Mouse (Mus musculus): ENCODE measurements around the gene Cpeb3. TPM values are rescaled to one million over a fixed set of nuclear protein-coding genes. Genes with fewer than 3 reads are reported as not detected.
A peak's percentile ranks its signal among the peaks of the same experiment; 100 is the strongest.

Gene Cpeb3
- total RNA-seq, 2 experiments from 2014 or later: 87.0 to 96.0 TPM

GRCm38 (mm10) chr19:37040906-37041305, 167.5 kb downstream of the Cpeb3 start:
- Histone ChIP-seq H3K4me3 (no peak overlapping the region), H3K27ac (no peak overlapping the region)
- DNase-seq (ENCODE audit: extremely low spot score in 1 of 2, low spot score in 2 of 2): no peak
- no peak for TF ChIP-seq CTCF (IDR thresholded peaks at IDR 0.05)
- intact Hi-C loops (cut with DNase I): no loop called here

GRCm38 (mm10) chr19:37032364-37032763, 176.0 kb downstream of the Cpeb3 start:
- intact Hi-C loops (cut with DNase I): no loop called here
- H3K4me3 ChIP-seq: no peak overlapping the region
- TF ChIP-seq CTCF (IDR thresholded peaks at IDR 0.05): no peak
- peak overlapping the region; percentile 69 for H3K27ac ChIP-seq
- no peak for DNase-seq (ENCODE audit: extremely low spot score in 1 of 2, low spot score in 2 of 2)

GRCm38 (mm10) chr19:37031446-37031845, 177.0 kb downstream of the Cpeb3 start:
- Histone ChIP-seq H3K4me3 (no peak overlapping the region), H3K27ac (no peak overlapping the region)
- TF ChIP-seq CTCF (IDR thresholded peaks at IDR 0.05): no peak
- intact Hi-C loops (cut with DNase I): no loop called here
- no peak for DNase-seq (ENCODE audit: extremely low spot score in 1 of 2, low spot score in 2 of 2)

- peak overlapping the region; percentile 6; the same call in 1 of the 2 replicates for H3K27ac ChIP-seq
- TF ChIP-seq CTCF (IDR thresholded peaks at IDR 0.05): no peak
- no peak for DNase-seq (ENCODE audit: extremely low spot score in 1 of 2, low spot score in 2 of 2)
- no peak overlapping the region for H3K4me3 ChIP-seq
- intact Hi-C loops (cut with DNase I): no loop called here
These were observed 178.6 kb downstream of the Cpeb3 start for GRCm38 (mm10) chr19:37029771-37030170.

GRCm38 (mm10) chr19:37026408-37026807, 182.0 kb downstream of the Cpeb3 start:
- H3K27ac ChIP-seq: no peak overlapping the region
- no peak for TF ChIP-seq CTCF (IDR thresholded peaks at IDR 0.05)
- H3K4me3 ChIP-seq: no peak overlapping the region
- DNase-seq (ENCODE audit: extremely low spot score in 1 of 2, low spot score in 2 of 2): no peak
- intact Hi-C loops (cut with DNase I): no loop called here

GRCm38 (mm10) chr19:37025839-37026319, 182.5 kb downstream of the Cpeb3 start:
- peak in 1 of 2 experiments; percentile 45 for DNase-seq (ENCODE audit: extremely low spot score in 1 of 2, low spot score in 2 of 2)
- no peak; the same call in 1 of the 2 replicates for TF ChIP-seq CTCF (IDR thresholded peaks at IDR 0.05)
- peak overlapping the region; percentile 50; the same call in 1 of the 2 replicates for H3K27ac ChIP-seq
- H3K4me3 ChIP-seq: no peak overlapping the region
- intact Hi-C loops (cut with DNase I): no loop called here

- Histone ChIP-seq H3K27ac (no peak overlapping the region), H3K4me3 (no peak overlapping the region)
- DNase-seq (ENCODE audit: extremely low spot score in 1 of 2, low spot score in 2 of 2): no peak
- intact Hi-C loops (cut with DNase I): no loop called here
- TF ChIP-seq CTCF (IDR thresholded peaks at IDR 0.05): no peak
These were observed 186.3 kb downstream of the Cpeb3 start for GRCm38 (mm10) chr19:37022146-37022545.

- no peak overlapping the region for H3K27ac ChIP-seq
- no peak for TF ChIP-seq CTCF (IDR thresholded peaks at IDR 0.05)
- DNase-seq (ENCODE audit: extremely low spot score in 1 of 2, low spot score in 2 of 2): no peak
- intact Hi-C loops (cut with DNase I): no loop called here
- no peak overlapping the region for H3K4me3 ChIP-seq
These were observed 187.4 kb downstream of the Cpeb3 start for GRCm38 (mm10) chr19:37020951-37021350.

GRCm38 (mm10) chr19:37020531-37020930, 187.9 kb downstream of the Cpeb3 start:
- TF ChIP-seq CTCF (IDR thresholded peaks at IDR 0.05): no peak
- DNase-seq (ENCODE audit: extremely low spot score in 1 of 2, low spot score in 2 of 2): no peak
- intact Hi-C loops (cut with DNase I): no loop called here
- no peak overlapping the region for H3K27ac ChIP-seq
- H3K4me3 ChIP-seq: no peak overlapping the region

- Histone ChIP-seq H3K4me3 (no peak overlapping the region; the same call in 1 of the 2 replicates), H3K27ac (no peak overlapping the region)
- TF ChIP-seq CTCF (IDR thresholded peaks at IDR 0.05): no peak
- intact Hi-C loops (cut with DNase I): no loop called here
- DNase-seq (ENCODE audit: extremely low spot score in 1 of 2, low spot score in 2 of 2): no peak
These were observed 189.5 kb downstream of the Cpeb3 start for GRCm38 (mm10) chr19:37018931-37019330.

GRCm38 (mm10) chr19:37018411-37018810, 190.0 kb downstream of the Cpeb3 start:
- intact Hi-C loops (cut with DNase I): no loop called here
- peak; percentile 41 to 46 for DNase-seq (ENCODE audit: extremely low spot score in 1 of 2, low spot score in 2 of 2)
- no peak for TF ChIP-seq CTCF (IDR thresholded peaks at IDR 0.05)
- H3K27ac ChIP-seq: no peak overlapping the region
- peak overlapping the region; percentile 3; the same call in 1 of the 2 replicates for H3K4me3 ChIP-seq

- intact Hi-C loops (cut with DNase I): no loop called here
- H3K4me3 ChIP-seq: no peak overlapping the region
- TF ChIP-seq CTCF (IDR thresholded peaks at IDR 0.05): no peak
- H3K27ac ChIP-seq: no peak overlapping the region
- no peak for DNase-seq (ENCODE audit: extremely low spot score in 1 of 2, low spot score in 2 of 2)
These were observed 191.5 kb downstream of the Cpeb3 start for GRCm38 (mm10) chr19:37016890-37017289.

- no peak overlapping the region for H3K27ac ChIP-seq
These were observed 194.0 kb downstream of the Cpeb3 start for GRCm38 (mm10) chr19:37014173-37014939.

More at GRCm38 (mm10) chr19:37014173-37014939, 194.0 kb downstream of the Cpeb3 start:
- no peak; the same call in 1 of the 2 replicates for TF ChIP-seq CTCF (IDR thresholded peaks at IDR 0.05)
- intact Hi-C loops (cut with DNase I): no loop called here
- DNase-seq (ENCODE audit: extremely low spot score in 1 of 2, low spot score in 2 of 2): no peak
- no peak overlapping the region for H3K4me3 ChIP-seq

Measured in left cerebral cortex, adult 2 months (tissue).